Mouse (Mus musculus) G1E (cell line): ENCODE data around the gene Rpap2. TPM values are rescaled to one million over a fixed set of nuclear protein-coding genes. Genes with fewer than 3 reads are reported as not detected.

Experiments used
- ATAC-seq: 2 replicates; pipeline ENCODE4 v1.8.0; 2016; ENCODE audit warnings: mild to moderate bottlenecking; ENCODE audit not compliant: insufficient number of reproducible peaks, poor library complexity, low FRiP score, severe bottlenecking; ENCODE audit errors: extremely low read depth
- DNase-seq: peaks from one replicate; pipeline ENCODE4 v3.0.0; 2012; ENCODE audit warnings: low spot score
- H3K27me3 ChIP-seq: 2 replicates; pipeline ENCODE4 v1.6.1; 2012; ENCODE audit warnings: mild to moderate bottlenecking, low read length, inconsistent platforms; ENCODE audit not compliant: insufficient read depth
- H3K36me3 ChIP-seq: replicated peaks from 2 replicates; pipeline ENCODE3; 2012; ENCODE audit warnings: mild to moderate bottlenecking, inconsistent platforms
- H3K4me1 ChIP-seq: 2 replicates; pipeline ENCODE4 v1.6.1; 2012; ENCODE audit warnings: low read depth, low read length, inconsistent platforms, mixed read lengths; ENCODE audit not compliant: insufficient read depth
- H3K4me3 ChIP-seq: 2 replicates; pipeline ENCODE4 v1.5.1; 2012; ENCODE audit warnings: low read depth, mild to moderate bottlenecking, inconsistent platforms, low read length, moderate library complexity, mixed read lengths
- H3K9me3 ChIP-seq: replicated peaks from 2 replicates; pipeline ENCODE4 v1.6.1; 2012; ENCODE audit warnings: inconsistent platforms
- CTCF ChIP-seq: IDR thresholded peaks from 2 replicates; pipeline ENCODE4 v1.5.1; 2012; ENCODE audit warnings: low read depth, low read length, inconsistent platforms, mixed read lengths
- GATA1 ChIP-seq: IDR thresholded peaks from 2 replicates; pipeline ENCODE4 v1.6.1; 2012; ENCODE audit warnings: borderline replicate concordance, low read length, inconsistent platforms, mixed read lengths
- GATA2 ChIP-seq: IDR thresholded peaks from 2 replicates; pipeline ENCODE4 v1.6.1; 2012; ENCODE audit warnings: low read depth, low read length, inconsistent platforms, borderline replicate concordance
- POLR2AphosphoS5 ChIP-seq: IDR thresholded peaks from 2 replicates; pipeline ENCODE4 v1.6.1; 2012; ENCODE audit warnings: low read depth, low read length, inconsistent platforms; ENCODE audit not compliant: insufficient replicate concordance
- TAL1 ChIP-seq: conservative IDR thresholded peaks from 2 replicates; pipeline ENCODE4 v1.6.1; 2012; ENCODE audit warnings: low read depth, low read length, inconsistent platforms, mixed read lengths
- polyA plus RNA-seq: library from polyadenylated mRNA; stranded (reverse); fragments of >175 nt; gene quantifications from 2 replicates; pipeline ENCODE4 v1.2.3, GENCODE M21; 2012
- total RNA-seq, 2 experiments: library from RNA; stranded (forward) in 1 of 2; stranded (reverse) in 1 of 2; fragments of 200-1000 nt in 1 of 2; fragments of >200 nt in 1 of 2; fragmentation: Nextera tagmentation in 1 of 2; gene quantifications; 2 replicates each; pipeline ENCODE4 v1.2.3; 2014 to 2017

Gene Rpap2
- total and polyA plus RNA-seq, 3 experiments: 4.5 to 42.8 (median 35.0) TPM

- DNase-seq (no peak), ATAC-seq (no peak)
- Histone ChIP-seq H3K36me3 (peaks cover 32% of the 10 kb centered on the region), H3K9me3 (no peaks in the 10 kb centered on the region), H3K4me1 (peaks cover 22% of the 10 kb centered on the region), H3K27me3 (no peaks in the 10 kb centered on the region), H3K4me3 (peak overlapping the region; percentile 44; the same call in 1 of the 2 replicates)
- TF ChIP-seq CTCF (no peak), GATA2 (no peak), TAL1 (no peak), GATA1 (no peak), POLR2AphosphoS5 (no peak)
Observed at GRCm38 (mm10) chr5:107598380-107598779, 1.2 kb downstream of the Rpap2 start.

- no peaks in the 10 kb centered on the region; the same call in 1 of the 2 replicates for H3K4me1 ChIP-seq
- TF ChIP-seq POLR2AphosphoS5: no peak
- TF ChIP-seq GATA2: no peak
- peak; percentile 81 for TF ChIP-seq CTCF
- no peak for TF ChIP-seq TAL1
- no peak for TF ChIP-seq GATA1
- no peak for DNase-seq
- H3K36me3 ChIP-seq: peaks cover 60% of the 10 kb centered on the region
- ATAC-seq: peak; percentile 54; the same call in 1 of the 2 replicates
- no peaks in the 10 kb centered on the region for H3K27me3 ChIP-seq
- H3K4me3 ChIP-seq: no peak overlapping the region
- H3K9me3 ChIP-seq: no peaks in the 10 kb centered on the region
Observed at GRCm38 (mm10) chr5:107611224-107611623, 14.1 kb downstream of the Rpap2 start.

DNA sequence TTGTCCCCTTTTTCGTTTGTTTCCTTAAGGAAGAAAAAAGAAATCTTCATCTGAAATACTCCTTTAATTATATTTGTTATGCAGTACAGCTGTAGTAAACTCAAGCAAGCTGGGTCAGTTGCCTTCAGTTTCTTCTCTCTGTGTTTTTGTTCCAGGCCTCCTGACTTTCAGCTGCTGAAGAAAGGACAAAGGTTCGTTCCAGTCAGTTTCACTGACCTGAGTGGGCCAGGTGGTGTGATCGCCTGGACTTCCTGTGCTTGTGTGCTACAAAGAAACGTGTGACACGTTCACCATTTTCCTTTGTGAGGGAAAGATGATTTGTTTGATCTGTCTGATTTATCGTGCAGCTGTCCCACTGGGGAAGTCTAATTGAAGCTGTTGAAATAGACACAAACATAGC, 20.8 kb downstream of the Rpap2 start:
- ATAC-seq: no peak
- H3K27me3 ChIP-seq: no peaks in the 10 kb centered on the region
- peaks cover 19% of the 10 kb centered on the region; the same call in 1 of the 2 replicates for H3K4me1 ChIP-seq
- peaks cover 72% of the 10 kb centered on the region for H3K36me3 ChIP-seq
- H3K9me3 ChIP-seq: no peaks in the 10 kb centered on the region
- no peak overlapping the region for H3K4me3 ChIP-seq
- DNase-seq: no peak
- TF ChIP-seq GATA1 (no peak), GATA2 (no peak), CTCF (no peak), POLR2AphosphoS5 (no peak), TAL1 (no peak)

DNA sequence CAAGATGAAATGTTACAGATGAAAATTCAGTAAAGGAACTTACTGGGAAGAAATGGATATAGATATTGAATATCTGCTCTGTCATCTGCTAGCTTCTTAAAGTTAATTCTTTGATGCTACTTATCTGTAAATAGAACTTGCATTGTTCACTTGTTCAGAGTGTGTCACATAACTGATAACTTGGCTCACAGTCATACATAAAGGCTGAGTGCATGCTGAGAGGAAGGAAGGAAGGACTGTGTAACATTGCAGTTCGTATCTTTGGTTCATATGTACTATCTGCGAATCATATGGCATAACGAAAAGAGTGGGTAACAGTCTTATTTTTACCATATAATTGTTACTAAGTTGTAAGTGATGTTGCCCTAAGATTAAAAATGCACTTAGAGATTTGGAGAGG, 24.2 kb downstream of the Rpap2 start:
- TF ChIP-seq CTCF (no peak), GATA1 (no peak), TAL1 (no peak), GATA2 (no peak), POLR2AphosphoS5 (no peak)
- DNase-seq: no peak
- peaks cover 19% of the 10 kb centered on the region; the same call in 1 of the 2 replicates for H3K4me1 ChIP-seq
- peaks cover 61% of the 10 kb centered on the region for H3K36me3 ChIP-seq
- no peak overlapping the region for H3K4me3 ChIP-seq
- peak; percentile 80 for ATAC-seq
- no peaks in the 10 kb centered on the region for H3K9me3 ChIP-seq
- H3K27me3 ChIP-seq: no peaks in the 10 kb centered on the region

DNA sequence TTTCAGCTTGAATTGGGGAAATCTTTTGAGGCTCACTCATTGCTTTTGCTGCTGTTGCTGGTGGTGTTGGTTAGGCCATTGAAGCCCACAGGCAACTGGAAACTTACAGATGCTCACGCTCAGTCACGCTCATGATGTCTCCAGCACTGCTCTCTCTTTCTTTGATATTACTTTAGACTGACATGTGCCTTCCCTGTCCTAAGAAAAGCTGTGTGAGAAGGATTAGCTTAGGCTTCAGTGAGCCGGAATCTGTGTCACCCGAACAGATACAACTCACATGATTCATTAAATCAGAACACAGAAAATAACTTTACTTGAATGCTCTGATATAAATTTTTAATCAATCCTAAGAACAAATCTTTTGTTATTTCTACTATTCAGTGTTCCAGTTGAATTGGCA, 36.5 kb downstream of the Rpap2 start:
- TF ChIP-seq GATA2 (no peak), TAL1 (no peak), POLR2AphosphoS5 (no peak), CTCF (no peak), GATA1 (no peak)
- H3K36me3 ChIP-seq: peaks cover 54% of the 10 kb centered on the region

DNA sequence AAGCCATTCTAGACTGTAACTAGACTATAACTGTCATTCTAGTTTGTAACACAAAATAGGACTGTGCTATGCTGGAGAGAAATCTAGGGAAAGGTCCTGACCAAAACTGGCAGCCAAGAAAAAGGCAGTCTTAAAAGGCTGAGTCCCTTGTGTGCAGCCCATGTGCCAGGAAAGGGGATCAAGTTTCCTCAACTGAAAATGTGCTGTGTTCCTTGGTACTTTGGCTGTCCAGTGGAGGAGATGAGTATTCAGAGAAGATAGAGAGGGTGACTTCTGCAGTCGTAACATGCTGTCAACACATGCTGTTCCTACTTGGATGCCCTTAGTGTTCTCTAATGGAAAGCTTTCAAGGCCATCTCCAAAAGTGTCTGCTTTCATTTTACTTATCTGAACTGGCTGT, 39.9 kb downstream of the Rpap2 start:
- no peaks in the 10 kb centered on the region for H3K27me3 ChIP-seq
- no peaks in the 10 kb centered on the region for H3K4me1 ChIP-seq
- H3K9me3 ChIP-seq: no peaks in the 10 kb centered on the region
- TF ChIP-seq CTCF (no peak), GATA1 (no peak), GATA2 (no peak), POLR2AphosphoS5 (no peak), TAL1 (no peak)
- ATAC-seq (no peak), DNase-seq (no peak)
- H3K4me3 ChIP-seq: no peak overlapping the region
- peaks cover 58% of the 10 kb centered on the region for H3K36me3 ChIP-seq

More for the DNA sequence above, 36.5 kb downstream of the Rpap2 start:
- H3K4me3 ChIP-seq: no peak overlapping the region
- no peaks in the 10 kb centered on the region for H3K9me3 ChIP-seq
- DNase-seq: no peak
- ATAC-seq: no peak
- H3K4me1 ChIP-seq: no peaks in the 10 kb centered on the region
- H3K27me3 ChIP-seq: no peaks in the 10 kb centered on the region

- TF ChIP-seq GATA1 (no peak), POLR2AphosphoS5 (no peak), CTCF (no peak), TAL1 (no peak), GATA2 (no peak)
- Histone ChIP-seq H3K4me3 (no peak overlapping the region), H3K4me1 (no peaks in the 10 kb centered on the region), H3K36me3 (peaks cover 68% of the 10 kb centered on the region), H3K27me3 (no peaks in the 10 kb centered on the region), H3K9me3 (no peaks in the 10 kb centered on the region)
- ATAC-seq: no peak
- no peak for DNase-seq
Observed at GRCm38 (mm10) chr5:107638366-107638765, 41.2 kb downstream of the Rpap2 start.
